Mouse (Mus musculus) lung, embryonic 14.5 days (tissue): ENCODE measurements around the gene Grik4. TPM values are rescaled to one million over a fixed set of nuclear protein-coding genes. Genes with fewer than 3 reads are reported as not detected.

Experiments used
- ATAC-seq: fragments of 200-750 bp; cut with Nextera tagmentation; 2 replicates; pipeline ENCODE4 v1.8.0; 2017; ENCODE audit warnings: mild to moderate bottlenecking, moderate TSS enrichment, moderate library complexity; ENCODE audit not compliant: insufficient read depth
- DNase-seq: peaks from one replicate; pipeline ENCODE4 v3.0.0-alpha.2; 2015
- H3K27ac ChIP-seq: fragments of 300-500 bp; sonication (generic); 2 replicates; pipeline ENCODE4 v1.5.1; 2014; ENCODE audit warnings: low read depth, mild to moderate bottlenecking, moderate library complexity
- H3K27me3 ChIP-seq: fragments of 300-500 bp; sonication (generic); 2 replicates; pipeline ENCODE4 v1.6.1; 2014; ENCODE audit warnings: low read length, control low read depth; ENCODE audit not compliant: insufficient read depth
- H3K36me3 ChIP-seq: fragments of 300-500 bp; sonication (generic); 2 replicates; pipeline ENCODE4 v1.6.1; 2014; ENCODE audit warnings: control low read depth; ENCODE audit not compliant: insufficient read depth
- H3K4me1 ChIP-seq: fragments of 300-500 bp; sonication (generic); 2 replicates; pipeline ENCODE4 v1.6.1; 2014; ENCODE audit warnings: antibody characterized with exemption, control low read depth; ENCODE audit not compliant: insufficient read depth
- H3K4me2 ChIP-seq: fragments of 300-500 bp; sonication (generic); 2 replicates; pipeline ENCODE4 v1.6.1; 2014; ENCODE audit warnings: mild to moderate bottlenecking
- H3K4me3 ChIP-seq: fragments of 300-500 bp; sonication (generic); 2 replicates; pipeline ENCODE4 v1.5.1; 2014; ENCODE audit warnings: low read depth, low read length
- H3K9ac ChIP-seq: fragments of 300-500 bp; sonication (generic); 2 replicates; pipeline ENCODE4 v1.6.1; 2014
- H3K9me3 ChIP-seq: fragments of 300-500 bp; sonication (generic); 2 replicates; pipeline ENCODE4 v1.6.1; 2016; ENCODE audit warnings: low read depth, low read length, control low read depth
- CTCF ChIP-seq: IDR thresholded peaks from 2 replicates; pipeline ENCODE4 v1.5.1; 2016; ENCODE audit warnings: antibody characterized with exemption, low read depth
- WGBS: fragments of 180-500 bp; shearing (Covaris S2); extraction: QIAGEN DNeasy Blood & Tissue Kit; methylation state at CpG from one replicate; pipeline ENCODE4 v1.1.7; 2014; 5-methylcytosine and 5-hydroxymethylcytosine counted together
- polyA plus RNA-seq: library from polyadenylated mRNA; unstranded; fragments of >200 nt; fragmentation: Nextera tagmentation; extraction: Ambion mirVana; gene quantifications from 2 replicates; pipeline ENCODE4 v1.2.1, GENCODE M21; 2014

Grik4 gene
- polyA plus RNA-seq, 1 experiment from 2014 or later = 2.2 TPM

- H3K9ac ChIP-seq = no peak overlapping the region
- H3K27ac ChIP-seq = no peak overlapping the region
- H3K36me3 ChIP-seq = no peaks in the 10 kb centered on the region
- no peak overlapping the region for H3K4me3 ChIP-seq
- DNase-seq (no peak), ATAC-seq (no peak)
- no peaks in the 10 kb centered on the region for H3K27me3 ChIP-seq
- H3K9me3 ChIP-seq = no peaks in the 10 kb centered on the region
- H3K4me1 ChIP-seq = no peaks in the 10 kb centered on the region; the same call in 1 of the 2 replicates
- WGBS = 63% methylated on average over 5 of the region's 5 CpGs
- no peak for TF ChIP-seq CTCF
- no peak overlapping the region for H3K4me2 ChIP-seq
These were observed 185.5 kb downstream of the Grik4 start for GRCm38 (mm10) chr9:42758682-42759205.

- ATAC-seq = no peak
These were observed 187.2 kb downstream of the Grik4 start for GRCm38 (mm10) chr9:42757012-42757640.

GRCm38 (mm10) chr9:42754699-42755098 lies 189.6 kb downstream of the Grik4 start:
- H3K4me2 ChIP-seq = no peak overlapping the region
- no peak overlapping the region for H3K9ac ChIP-seq
- TF ChIP-seq CTCF = no peak
- ATAC-seq (no peak), DNase-seq (no peak)
- no peaks in the 10 kb centered on the region for H3K9me3 ChIP-seq
- WGBS = 28% methylated on average over 8 of the region's 8 CpGs
- no peak overlapping the region for H3K27ac ChIP-seq
- H3K27me3 ChIP-seq = no peaks in the 10 kb centered on the region
- H3K4me1 ChIP-seq = no peaks in the 10 kb centered on the region
- no peak overlapping the region for H3K4me3 ChIP-seq
- no peaks in the 10 kb centered on the region for H3K36me3 ChIP-seq

More at GRCm38 (mm10) chr9:42757012-42757640, 187.2 kb downstream of the Grik4 start:
- WGBS = 81% methylated on average over 3 of the region's 3 CpGs
- DNase-seq = no peak
- no peaks in the 10 kb centered on the region for H3K36me3 ChIP-seq
- H3K4me2 ChIP-seq = no peak overlapping the region
- H3K27me3 ChIP-seq = no peaks in the 10 kb centered on the region
- H3K4me1 ChIP-seq = no peaks in the 10 kb centered on the region
- no peak overlapping the region for H3K27ac ChIP-seq
- H3K9me3 ChIP-seq = no peaks in the 10 kb centered on the region
- H3K9ac ChIP-seq = no peak overlapping the region
- H3K4me3 ChIP-seq = no peak overlapping the region
- no peak for TF ChIP-seq CTCF

GRCm38 (mm10) chr9:42751160-42751559 lies 193.1 kb downstream of the Grik4 start:
- no peak overlapping the region for H3K9ac ChIP-seq
- no peaks in the 10 kb centered on the region for H3K27me3 ChIP-seq
- no peak overlapping the region for H3K4me2 ChIP-seq
- H3K36me3 ChIP-seq = no peaks in the 10 kb centered on the region
- TF ChIP-seq CTCF = no peak
- H3K4me3 ChIP-seq = no peak overlapping the region
- no peak overlapping the region for H3K27ac ChIP-seq
- 60% methylated on average over 2 of the region's 2 CpGs for WGBS
- no peak for ATAC-seq
- H3K9me3 ChIP-seq = no peaks in the 10 kb centered on the region
- DNase-seq = no peak
- no peaks in the 10 kb centered on the region for H3K4me1 ChIP-seq

GRCm38 (mm10) chr9:42750176-42750575 lies 194.1 kb downstream of the Grik4 start:
- H3K4me1 ChIP-seq = no peaks in the 10 kb centered on the region
- H3K4me2 ChIP-seq = no peak overlapping the region
- H3K4me3 ChIP-seq = no peak overlapping the region
- no peak for TF ChIP-seq CTCF
- H3K27ac ChIP-seq = no peak overlapping the region
- H3K36me3 ChIP-seq = no peaks in the 10 kb centered on the region
- 49% methylated on average over 3 of the region's 3 CpGs for WGBS
- no peak for DNase-seq
- H3K9me3 ChIP-seq = no peaks in the 10 kb centered on the region
- ATAC-seq = no peak
- H3K27me3 ChIP-seq = no peaks in the 10 kb centered on the region
- H3K9ac ChIP-seq = no peak overlapping the region

GRCm38 (mm10) chr9:42745982-42746381 lies 198.3 kb downstream of the Grik4 start:
- DNase-seq (no peak), ATAC-seq (no peak)
- Histone ChIP-seq H3K27ac (no peak overlapping the region), H3K4me3 (no peak overlapping the region), H3K4me1 (no peaks in the 10 kb centered on the region), H3K36me3 (no peaks in the 10 kb centered on the region), H3K27me3 (no peaks in the 10 kb centered on the region), H3K9me3 (no peaks in the 10 kb centered on the region), H3K4me2 (no peak overlapping the region), H3K9ac (no peak overlapping the region)
- WGBS = 29% methylated on average over 8 of the region's 8 CpGs
- TF ChIP-seq CTCF = no peak

GRCm38 (mm10) chr9:42742385-42742784 lies 201.9 kb downstream of the Grik4 start:
- Histone ChIP-seq H3K27me3 (no peaks in the 10 kb centered on the region), H3K36me3 (no peaks in the 10 kb centered on the region), H3K9ac (no peak overlapping the region), H3K4me3 (no peak overlapping the region), H3K27ac (no peak overlapping the region), H3K4me1 (no peaks in the 10 kb centered on the region), H3K9me3 (no peaks in the 10 kb centered on the region), H3K4me2 (no peak overlapping the region)
- 67% methylated on average over 5 of the region's 5 CpGs for WGBS
- DNase-seq (no peak), ATAC-seq (no peak)
- TF ChIP-seq CTCF = no peak
